In the genomic region with DNA sequence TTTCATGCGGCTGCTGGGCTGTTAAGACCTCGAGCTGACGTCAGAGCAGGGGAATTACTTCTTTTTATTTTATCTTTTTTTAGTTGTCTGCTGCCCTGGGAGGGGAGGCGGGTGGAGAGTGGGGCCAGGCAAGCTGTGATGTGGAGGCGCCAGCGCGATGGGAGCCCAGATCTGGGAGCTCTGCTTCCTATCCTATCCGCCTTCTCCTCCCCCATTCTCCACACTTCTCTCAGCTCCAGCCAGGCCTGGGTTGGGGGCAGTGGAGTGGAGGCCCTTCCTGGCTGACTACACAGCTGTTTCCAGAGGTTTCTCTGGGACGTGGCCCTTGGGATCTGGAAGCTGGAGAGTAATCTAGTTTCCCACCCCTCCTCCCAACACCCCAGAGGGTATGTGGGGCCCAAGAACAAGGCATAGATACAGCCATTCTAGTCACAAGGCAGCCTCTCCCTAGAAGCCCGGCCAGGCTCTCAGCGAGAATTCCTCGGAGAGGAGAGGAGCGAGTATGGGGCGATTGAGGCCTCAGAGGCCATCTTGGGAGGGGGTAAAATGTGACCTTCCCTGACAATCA, we compare ENCODE assay signal across 7 mouse cellular contexts. TPM values are rescaled to one million over a fixed set of nuclear protein-coding genes. Genes with fewer than 3 reads are reported as not detected.
A peak's percentile ranks its signal among the peaks of the same experiment; 100 is the strongest.
DNase-seq lines count a peak whose midpoint lies in the region; ATAC-seq and TF ChIP-seq lines count a peak whose summit lies in the region.

No protein-coding gene starts in this region.

- H3K4me1 ChIP-seq in ES-E14 (ENCODE audit: control insufficient read depth in 2 of 2, insufficient read depth in 2 of 2, low read length in 2 of 2, poor library complexity in 1 of 2): peaks cover 4 to 14% of the 10 kb centered on the region in 2 experiments; a peak in 2 of 4 replicates
- peaks cover 36% of the 10 kb centered on the region for H3K4me1 ChIP-seq in forebrain, embryonic 16.5 days (replicated peaks; ENCODE audit: control insufficient read depth, insufficient read depth, low read length)
- peaks cover 68% of the 10 kb centered on the region for H3K4me1 ChIP-seq in lung, embryonic 15.5 days

- 1% methylated on average over 14 of the region's 14 CpGs for WGBS in forebrain, embryonic 16.5 days
- WGBS in lung, embryonic 15.5 days: under 1% methylated on average over 14 of the region's 14 CpGs

- no peak overlapping the region; the same call in 1 of the 2 replicates for H3K27ac ChIP-seq in ES-E14 (ENCODE audit: insufficient read depth, low read depth, low read length, poor library complexity, severe bottlenecking)
- peak overlapping the region; percentile 93 for H3K27ac ChIP-seq in forebrain, embryonic 16.5 days (ENCODE audit: low read length)
- H3K27ac ChIP-seq in layer of hippocampus, adult 2 months: peak overlapping the region; percentile 98
- H3K27ac ChIP-seq in lung, embryonic 15.5 days: peak overlapping the region; percentile 96

- H3K9ac ChIP-seq in ES-E14 (ENCODE audit: insufficient read depth, low read depth, low read length, poor library complexity, severe bottlenecking): peak overlapping the region; percentile 86; the same call in 1 of the 2 replicates
- H3K9ac ChIP-seq in forebrain, embryonic 16.5 days (replicated peaks; ENCODE audit: low read depth, low read length): peak overlapping the region; percentile 99
- peak overlapping the region; percentile 97 for H3K9ac ChIP-seq in lung, embryonic 15.5 days

- intact Hi-C loops in heart, postnatal 36 days (cut with DNase I): loop anchor here (5.0 kb wide), 1 partner anchor 246 kb away; a partner anchor contains a TSS

- peak overlapping the region; percentile 82 to 93 for H3K4me3 ChIP-seq in ES-E14 (ENCODE audit: insufficient read depth in 1 of 2, low read depth in 1 of 2, low read length in 2 of 2, poor library complexity in 1 of 2, severe bottlenecking in 1 of 2)
- peak overlapping the region; percentile 63 for H3K4me3 ChIP-seq in forebrain, embryonic 16.5 days (replicated peaks; ENCODE audit: low read length)
- peak overlapping the region; percentile 90 for H3K4me3 ChIP-seq in layer of hippocampus, adult 2 months
- peak overlapping the region; percentile 82 for H3K4me3 ChIP-seq in lung, embryonic 15.5 days

- peak; percentile 43 for ATAC-seq in forebrain, embryonic 16.5 days
- peak; percentile 39; the same call in 1 of the 2 replicates for ATAC-seq in lung, embryonic 15.5 days (ENCODE audit: borderline replicate concordance, extremely low read depth, low FRiP score, low TSS enrichment)

- in situ Hi-C loops in ES-E14 (cut with MboI; ENCODE audit: low sequenced_read_pairs in 2 of 2, unreplicated experiment in 2 of 2): no loop called here

- no peaks in the 10 kb centered on the region for H3K36me3 ChIP-seq in ES-E14 (ENCODE audit: control insufficient read depth, insufficient read depth, low read length, poor library complexity, severe bottlenecking)
- no peaks in the 10 kb centered on the region for H3K36me3 ChIP-seq in forebrain, embryonic 16.5 days (ENCODE audit: control insufficient read depth, insufficient read depth)
- H3K36me3 ChIP-seq in lung, embryonic 15.5 days: no peaks in the 10 kb centered on the region

- no peaks in the 10 kb centered on the region for H3K27me3 ChIP-seq in forebrain, embryonic 16.5 days (replicated peaks; ENCODE audit: control insufficient read depth, insufficient read depth, low read length)
- no peaks in the 10 kb centered on the region for H3K27me3 ChIP-seq in lung, embryonic 15.5 days

- TF ChIP-seq CTCF in layer of hippocampus, adult 2 months (conservative IDR thresholded peaks at IDR 0.05): no peak

- no peaks in the 10 kb centered on the region for H3K9me3 ChIP-seq in ES-E14 (ENCODE audit: control insufficient read depth, insufficient read depth, low read depth, low read length)
- H3K9me3 ChIP-seq in forebrain, embryonic 16.5 days (ENCODE audit: control insufficient read depth, low read length): no peaks in the 10 kb centered on the region
- no peaks in the 10 kb centered on the region for H3K9me3 ChIP-seq in lung, embryonic 15.5 days

- no peak for DNase-seq in ES-E14 (ENCODE audit: low read depth, low spot score)
- peak; percentile 70 for DNase-seq in adrenal gland, postnatal 10 days
- peak; percentile 49 to 54 for DNase-seq in heart, postnatal 36 days
- DNase-seq in layer of hippocampus, adult 2 months (ENCODE audit: low spot score in 2 of 2): peak; percentile 65 to 85
- DNase-seq in ovary, postnatal 36 days (ENCODE audit: low spot score): peak; percentile 52

- peak overlapping the region; percentile 77 for H3K4me2 ChIP-seq in forebrain, embryonic 16.5 days (ENCODE audit: low read length)
- peak overlapping the region; percentile 70 for H3K4me2 ChIP-seq in lung, embryonic 15.5 days

TF ChIP-seq in ES-E14, 5 proteins besides CTCF, POLR2A, EP300 and RAD21:
- TF ChIP-seq MAFK (IDR thresholded peaks at IDR 0.05; ENCODE audit: insufficient read depth, low read depth, low read length) (no peak), ZNF384 (IDR thresholded peaks at IDR 0.05; ENCODE audit: low read depth, low read length) (no peak)

RNA-seq across cellular contexts. Expression of a gene that starts 1.8 kb away (rescaled TPM):
- 15.5 and 21.0 TPM in 2 replicates for total RNA-seq in ES-E14 (2012; rRNA removed)
- 10 to 100 TPM; 34.8 to 53.0 TPM for total RNA-seq in adrenal gland, postnatal 10 days (2021)
- polyA plus RNA-seq in forebrain, embryonic 16.5 days (2015; fragmentation: Nextera tagmentation; extraction: Ambion mirVana): 30.2 and 30.3 TPM in 2 replicates
- 10 to 100 TPM; 24.2 to 24.5 TPM for total RNA-seq in heart, postnatal 36 days (2021)
- 10 to 100 TPM; 78.1 to 89.7 TPM for total RNA-seq in layer of hippocampus, adult 2 months (2021)
- 27.9 and 28.2 TPM in 2 replicates for polyA plus RNA-seq in lung, embryonic 15.5 days (2015; fragmentation: Nextera tagmentation; extraction: Ambion mirVana)
